Mouse (Mus musculus): ENCODE measurements around the gene Faah.

DNA sequence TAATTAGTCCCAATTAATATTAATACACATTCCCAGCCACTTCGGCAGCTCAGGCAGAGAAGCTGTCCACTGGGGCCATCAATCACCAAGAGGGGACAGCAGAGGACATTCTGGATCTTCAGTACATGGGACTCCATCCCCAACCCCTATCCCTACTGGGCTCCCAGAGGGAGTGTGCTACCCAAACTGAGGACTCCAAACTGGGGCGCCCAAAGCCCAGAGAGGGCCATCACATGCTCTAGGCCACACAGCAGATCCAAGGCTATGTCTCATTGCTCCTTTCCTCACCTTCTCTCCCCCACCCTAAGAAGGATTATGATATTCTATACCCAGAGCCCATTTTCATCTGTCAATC lies 22.4 kb downstream of the Faah start:
- TF ChIP-seq CTCF (IDR thresholded peaks at IDR 0.05; ENCODE audit: low read depth, low read length) (no peak), GATA1 (IDR thresholded peaks at IDR 0.05; ENCODE audit: borderline replicate concordance, low read length) (no peak), TAL1 (conservative IDR thresholded peaks at IDR 0.05; ENCODE audit: low read depth, low read length) (no peak), POLR2AphosphoS5 (IDR thresholded peaks at IDR 0.05; ENCODE audit: insufficient replicate concordance, low read depth, low read length) (no peak)

Measured in G1E (cell line).